Mouse (Mus musculus) liver, embryonic 12.5 days (tissue): Measurements from ENCODE around the gene Gtsf1. TPM values are rescaled to one million over a fixed set of nuclear protein-coding genes. Genes with fewer than 3 reads are reported as not detected.

Experiments used
- ATAC-seq: fragments of 200-750 bp; cut with Nextera tagmentation; 2 replicates; pipeline ENCODE4 v1.8.0; 2017; ENCODE audit warnings: moderate number of reproducible peaks, mild to moderate bottlenecking, moderate library complexity
- H3K27ac ChIP-seq: fragments of 300-500 bp; sonication (generic); 2 replicates; pipeline ENCODE4 v1.5.1; 2016; ENCODE audit warnings: mild to moderate bottlenecking
- H3K27me3 ChIP-seq: fragments of 300-500 bp; sonication (generic); replicated peaks from 2 replicates; pipeline ENCODE4 v1.6.1; 2016; ENCODE audit warnings: mild to moderate bottlenecking, moderate library complexity
- H3K36me3 ChIP-seq: fragments of 300-500 bp; sonication (generic); 2 replicates; pipeline ENCODE4 v1.6.1; 2016; ENCODE audit warnings: mild to moderate bottlenecking, moderate library complexity
- H3K4me1 ChIP-seq: fragments of 300-500 bp; sonication (generic); 2 replicates; pipeline ENCODE4 v1.6.1; 2016
- H3K4me2 ChIP-seq: fragments of 300-500 bp; sonication (generic); 2 replicates; pipeline ENCODE4 v1.6.1; 2016; ENCODE audit warnings: mild to moderate bottlenecking, moderate library complexity
- H3K4me3 ChIP-seq: fragments of 300-500 bp; sonication (generic); 2 replicates; pipeline ENCODE4 v1.5.1; 2016; ENCODE audit warnings: mild to moderate bottlenecking, moderate library complexity
- H3K9ac ChIP-seq: fragments of 300-500 bp; sonication (generic); 2 replicates; pipeline ENCODE4 v1.6.1; 2016; ENCODE audit warnings: mild to moderate bottlenecking, moderate library complexity
- H3K9me3 ChIP-seq: fragments of 300-500 bp; sonication (generic); replicated peaks from 2 replicates; pipeline ENCODE4 v1.6.1; 2016; ENCODE audit warnings: mild to moderate bottlenecking, moderate library complexity
- WGBS: fragments of 180-500 bp; shearing (Covaris S2); methylation state at CpG from one replicate; pipeline ENCODE4 v1.1.7; 2016; ENCODE audit not compliant: insufficient replicate concordance; 5-methylcytosine and 5-hydroxymethylcytosine counted together
- polyA plus RNA-seq: library from polyadenylated mRNA; unstranded; fragments of >200 nt; fragmentation: Nextera tagmentation; extraction: Ambion mirVana; gene quantifications from 2 replicates; pipeline ENCODE4 v1.2.1, GENCODE M21; 2016

The Gtsf1 gene
- polyA plus RNA-seq, 1 experiment from 2014 or later, result not detected

DNA sequence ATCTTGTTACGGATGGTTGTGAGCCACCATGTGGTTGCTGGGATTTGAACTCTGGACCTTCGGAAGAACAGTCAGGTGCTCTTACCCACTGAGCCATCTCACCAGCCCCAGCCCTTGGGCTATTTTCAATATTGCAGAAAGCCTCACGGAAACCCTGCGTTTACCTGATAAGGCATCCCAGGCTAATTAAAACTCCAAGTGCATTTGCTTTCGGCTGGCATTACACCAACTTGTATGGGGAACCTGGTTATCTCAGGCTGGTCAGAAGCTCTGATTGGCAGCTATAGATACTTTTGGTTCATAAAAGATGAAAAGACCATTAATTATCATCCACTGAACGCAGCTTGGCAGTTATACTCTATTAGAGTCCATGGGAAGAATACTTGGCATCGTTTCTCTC is 67.9 kb downstream of the Gtsf1 start:
- no peak overlapping the region for H3K9ac ChIP-seq
- 20% methylated on average over 7 of the region's 7 CpGs for WGBS
- H3K4me1 ChIP-seq, result peaks cover 95% of the 10 kb centered on the region
- H3K4me2 ChIP-seq, result peak overlapping the region; percentile 32; the same call in 1 of the 2 replicates
- peaks cover 16% of the 10 kb centered on the region for H3K36me3 ChIP-seq
- peak; percentile 31; the same call in 1 of the 2 replicates for ATAC-seq
- H3K4me3 ChIP-seq, result no peak overlapping the region
- H3K27ac ChIP-seq, result peak overlapping the region; percentile 33
- peaks cover 17% of the 10 kb centered on the region for H3K27me3 ChIP-seq
- H3K9me3 ChIP-seq, result no peaks in the 10 kb centered on the region

GRCm38 (mm10) chr15:103361269-103361668 is 69.0 kb downstream of the Gtsf1 start:
- Histone ChIP-seq H3K9me3 (no peaks in the 10 kb centered on the region), H3K4me3 (no peak overlapping the region), H3K27me3 (peaks cover 7% of the 10 kb centered on the region), H3K36me3 (peaks cover 27% of the 10 kb centered on the region), H3K4me1 (peaks cover 87% of the 10 kb centered on the region), H3K9ac (no peak overlapping the region), H3K27ac (peak overlapping the region; percentile 49; the same call in 1 of the 2 replicates), H3K4me2 (0 out of 2 replicates have a peak overlapping the region, but pooled peaks have one; percentile 1)
- 31% methylated on average over 1 of the region's 1 CpGs for WGBS
- no peak for ATAC-seq

GRCm38 (mm10) chr15:103359869-103360602 is 70.2 kb downstream of the Gtsf1 start:
- Histone ChIP-seq H3K4me2 (no peak overlapping the region), H3K27ac (no peak overlapping the region; the same call in 1 of the 2 replicates), H3K4me3 (no peak overlapping the region), H3K9me3 (no peaks in the 10 kb centered on the region), H3K36me3 (peaks cover 39% of the 10 kb centered on the region), H3K9ac (no peak overlapping the region), H3K4me1 (peaks cover 74% of the 10 kb centered on the region), H3K27me3 (no peaks in the 10 kb centered on the region)
- 78% methylated on average over 5 of the region's 5 CpGs for WGBS
- ATAC-seq, result no peak

GRCm38 (mm10) chr15:103359122-103359510 is 71.2 kb downstream of the Gtsf1 start:
- no peaks in the 10 kb centered on the region for H3K27me3 ChIP-seq
- H3K9ac ChIP-seq, result no peak overlapping the region
- H3K9me3 ChIP-seq, result no peaks in the 10 kb centered on the region
- H3K27ac ChIP-seq, result peak overlapping the region; percentile 69
- H3K4me1 ChIP-seq, result peaks cover 65% of the 10 kb centered on the region
- WGBS, result 35% methylated on average over 1 of the region's 1 CpGs
- H3K4me3 ChIP-seq, result no peak overlapping the region
- peaks cover 49% of the 10 kb centered on the region for H3K36me3 ChIP-seq
- no peak overlapping the region for H3K4me2 ChIP-seq
- ATAC-seq, result no peak

- Histone ChIP-seq H3K27me3 (no peaks in the 10 kb centered on the region), H3K9ac (no peak overlapping the region), H3K27ac (peak overlapping the region; percentile 69), H3K4me3 (no peak overlapping the region), H3K4me1 (peaks cover 59% of the 10 kb centered on the region), H3K4me2 (no peak overlapping the region), H3K9me3 (no peaks in the 10 kb centered on the region), H3K36me3 (peaks cover 52% of the 10 kb centered on the region)
- WGBS, result 25% methylated on average over 4 of the region's 4 CpGs
- peak; percentile 17; the same call in 1 of the 2 replicates for ATAC-seq
These were observed 71.8 kb downstream of the Gtsf1 start for GRCm38 (mm10) chr15:103358278-103359121.

DNA sequence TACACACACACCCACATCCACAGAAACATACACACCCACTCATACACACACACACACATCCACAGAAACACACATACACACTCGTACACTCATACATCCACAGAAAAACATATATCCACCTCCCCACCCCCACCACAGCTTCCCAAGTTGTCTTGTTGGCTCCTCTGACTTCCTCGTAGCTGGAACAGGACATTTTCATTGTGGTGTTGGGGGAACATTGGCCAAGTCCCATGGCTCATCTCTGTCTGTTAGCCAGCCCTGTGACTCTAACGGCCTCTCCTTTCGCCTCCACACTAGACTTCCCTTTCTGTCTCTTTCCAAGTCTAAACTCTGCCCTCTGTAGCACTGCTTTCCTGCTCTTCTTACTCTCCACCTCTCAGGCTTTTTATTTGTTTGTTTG is 72.5 kb downstream of the Gtsf1 start:
- Histone ChIP-seq H3K4me2 (no peak overlapping the region), H3K9ac (no peak overlapping the region), H3K27me3 (no peaks in the 10 kb centered on the region), H3K4me3 (no peak overlapping the region), H3K4me1 (peaks cover 52% of the 10 kb centered on the region), H3K36me3 (peaks cover 55% of the 10 kb centered on the region), H3K9me3 (no peaks in the 10 kb centered on the region), H3K27ac (0 out of 2 replicates have a peak overlapping the region, but pooled peaks have one; percentile 2)
- no peak for ATAC-seq
- 71% methylated on average over 4 of the region's 4 CpGs for WGBS

DNA sequence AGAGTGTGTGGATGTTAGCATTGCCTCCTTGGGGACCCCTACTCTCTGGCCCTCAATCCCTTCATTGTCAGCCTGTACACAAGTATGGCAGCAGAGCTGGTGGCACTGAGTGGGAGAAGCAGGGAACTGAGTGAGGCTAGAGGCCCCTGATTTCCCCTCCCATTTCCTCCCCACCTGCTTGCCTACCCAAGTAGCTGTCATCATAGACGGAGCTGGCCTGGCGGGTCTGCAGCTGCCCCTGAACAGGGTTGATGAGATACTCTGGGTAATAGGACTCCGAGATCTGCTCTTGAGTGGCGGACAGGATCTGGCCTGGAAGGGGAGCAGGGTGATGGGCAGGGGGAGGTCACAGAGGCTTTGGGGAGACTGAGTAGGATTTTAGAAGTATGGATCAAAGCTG is 74.1 kb downstream of the Gtsf1 start:
- Histone ChIP-seq H3K4me1 (peaks cover 37% of the 10 kb centered on the region), H3K9me3 (no peaks in the 10 kb centered on the region), H3K27ac (no peak overlapping the region), H3K27me3 (no peaks in the 10 kb centered on the region), H3K4me3 (no peak overlapping the region), H3K4me2 (no peak overlapping the region), H3K9ac (no peak overlapping the region), H3K36me3 (peaks cover 68% of the 10 kb centered on the region)
- WGBS, result 64% methylated on average over 4 of the region's 4 CpGs
- no peak for ATAC-seq

- WGBS, result 78% methylated on average over 4 of the region's 4 CpGs
- no peaks in the 10 kb centered on the region for H3K9me3 ChIP-seq
- H3K4me3 ChIP-seq, result no peak overlapping the region
- ATAC-seq, result no peak
- H3K9ac ChIP-seq, result no peak overlapping the region
- peaks cover 33% of the 10 kb centered on the region for H3K4me1 ChIP-seq
- no peak overlapping the region for H3K4me2 ChIP-seq
- H3K36me3 ChIP-seq, result peaks cover 75% of the 10 kb centered on the region
- no peak overlapping the region for H3K27ac ChIP-seq
- no peaks in the 10 kb centered on the region for H3K27me3 ChIP-seq
These were observed 74.8 kb downstream of the Gtsf1 start for GRCm38 (mm10) chr15:103355420-103355819.

DNA sequence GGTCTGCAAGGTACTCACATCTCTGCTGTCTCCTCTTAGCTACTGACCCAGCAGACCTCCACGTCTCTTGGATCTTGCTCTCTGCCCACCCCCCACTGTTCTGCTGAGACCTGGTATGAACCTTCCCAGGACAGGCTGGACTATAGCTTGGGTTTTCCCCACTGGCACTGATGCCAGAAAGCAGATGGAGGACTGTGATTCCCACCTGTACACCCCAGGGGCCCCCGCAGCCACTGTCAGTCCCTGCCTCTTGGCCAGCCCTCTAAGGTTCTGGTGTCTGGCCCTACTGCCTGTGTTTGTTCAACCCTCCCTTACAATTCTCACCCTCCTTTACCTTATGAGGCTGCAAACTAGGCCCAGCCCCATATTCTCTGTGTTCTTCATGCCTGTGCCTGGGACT is 75.6 kb downstream of the Gtsf1 start:
- no peak overlapping the region for H3K27ac ChIP-seq
- no peak overlapping the region for H3K4me2 ChIP-seq
- no peaks in the 10 kb centered on the region for H3K9me3 ChIP-seq
- no peak overlapping the region for H3K4me3 ChIP-seq
- 87% methylated on average over 2 of the region's 2 CpGs for WGBS
- peaks cover 26% of the 10 kb centered on the region for H3K4me1 ChIP-seq
- H3K36me3 ChIP-seq, result peaks cover 83% of the 10 kb centered on the region
- H3K27me3 ChIP-seq, result no peaks in the 10 kb centered on the region
- no peak for ATAC-seq
- H3K9ac ChIP-seq, result no peak overlapping the region

DNA sequence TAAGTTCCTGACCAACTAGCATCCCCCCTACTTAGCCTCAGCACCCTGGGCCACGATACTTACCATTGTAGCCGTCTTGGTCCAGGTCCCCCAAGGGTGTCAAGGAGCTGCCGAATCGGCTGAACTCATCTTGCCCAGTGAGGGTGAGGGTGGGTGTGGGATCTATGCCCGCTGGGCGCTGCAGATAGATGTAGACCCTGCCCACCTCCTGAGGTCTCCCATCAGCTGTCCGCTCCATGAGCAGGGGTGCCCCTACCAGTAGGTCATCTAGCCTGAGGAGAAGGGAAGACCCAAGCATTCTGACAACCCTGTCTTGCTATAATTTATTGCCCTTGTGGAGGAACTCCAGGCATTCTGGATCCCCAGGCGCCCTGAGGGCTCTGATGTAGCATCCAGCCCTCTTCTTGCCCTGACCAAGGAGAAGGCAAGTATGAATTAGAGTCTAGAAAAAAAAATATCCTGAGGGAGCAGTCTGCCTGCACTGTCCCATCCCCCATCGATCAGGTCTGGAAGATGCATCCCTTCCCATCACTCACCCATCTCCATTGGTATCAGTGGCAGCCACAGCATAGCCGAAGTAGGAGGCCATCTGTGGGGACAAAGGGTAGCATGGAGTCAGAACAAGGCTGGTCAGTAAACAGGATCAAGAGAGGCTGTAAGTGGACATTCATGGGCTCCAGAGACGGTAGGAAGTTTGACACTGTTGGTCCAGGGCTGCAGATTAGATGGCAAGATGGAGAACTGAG is 76.6 kb downstream of the Gtsf1 start:
- peaks cover 91% of the 10 kb centered on the region for H3K36me3 ChIP-seq
- 81% methylated on average over 11 of the region's 11 CpGs for WGBS
- H3K27ac ChIP-seq, result no peak overlapping the region
- no peak overlapping the region for H3K9ac ChIP-seq
- H3K4me2 ChIP-seq, result no peak overlapping the region
- H3K4me1 ChIP-seq, result peaks cover 16% of the 10 kb centered on the region
- H3K9me3 ChIP-seq, result no peaks in the 10 kb centered on the region
- ATAC-seq, result no peak
- no peak overlapping the region for H3K4me3 ChIP-seq
- no peaks in the 10 kb centered on the region for H3K27me3 ChIP-seq

GRCm38 (mm10) chr15:103352856-103353255 is 77.4 kb downstream of the Gtsf1 start:
- H3K27ac ChIP-seq, result no peak overlapping the region
- 39% methylated on average over 4 of the region's 4 CpGs for WGBS
- no peaks in the 10 kb centered on the region for H3K27me3 ChIP-seq
- H3K36me3 ChIP-seq, result peaks cover 91% of the 10 kb centered on the region
- H3K4me2 ChIP-seq, result no peak overlapping the region
- H3K4me3 ChIP-seq, result no peak overlapping the region
- no peak overlapping the region for H3K9ac ChIP-seq
- peaks cover 7% of the 10 kb centered on the region for H3K4me1 ChIP-seq
- ATAC-seq, result no peak
- H3K9me3 ChIP-seq, result no peaks in the 10 kb centered on the region
